Mouse (Mus musculus) C2C12 (cell line): ENCODE data around the gene Ypel5. TPM values are rescaled to one million over a fixed set of nuclear protein-coding genes. Genes with fewer than 3 reads are reported as not detected.
A peak's percentile ranks its signal among the peaks of the same experiment; 100 is the strongest.

ENCODE experiments used
- H3K27me3 ChIP-seq: one replicate; pipeline ENCODE4 v1.6.1; 2011; ENCODE audit not compliant: control insufficient read depth, insufficient read depth, insufficient read length
- H3K36me3 ChIP-seq: one replicate; pipeline ENCODE4 v1.6.1; 2011; ENCODE audit not compliant: control insufficient read depth, insufficient read depth
- H3K4me3 ChIP-seq: one replicate; pipeline ENCODE4 v1.5.1; 2011; ENCODE audit warnings: mild to moderate bottlenecking, control low read depth; ENCODE audit not compliant: poor library complexity, insufficient read depth, severe bottlenecking
- H3K79me2 ChIP-seq: one replicate; pipeline ENCODE4 v1.6.1; 2011; ENCODE audit not compliant: control insufficient read depth, insufficient read depth
- H3K79me3 ChIP-seq: one replicate; pipeline ENCODE4 v1.6.1; 2011; ENCODE audit warnings: low read depth, control low read depth
- H3ac ChIP-seq: one replicate; pipeline ENCODE3; 2011; ENCODE audit warnings: low read depth; ENCODE audit not compliant: control insufficient read depth, insufficient read length
- CEBPB ChIP-seq: IDR thresholded peaks from one replicate; pipeline ENCODE4 v1.6.1; 2011; ENCODE audit warnings: low read depth, mild to moderate bottlenecking, control low read depth, moderate library complexity
- CTCF ChIP-seq: IDR thresholded peaks from one replicate; pipeline ENCODE4 v1.5.1; 2011; ENCODE audit not compliant: control insufficient read depth, insufficient read depth, insufficient read length
- FOSL1 ChIP-seq: IDR thresholded peaks from one replicate; pipeline ENCODE4 v1.8.0; 2011; ENCODE audit warnings: mild to moderate bottlenecking, low read length; ENCODE audit not compliant: poor library complexity, insufficient read depth, severe bottlenecking
- MAX ChIP-seq: IDR thresholded peaks from one replicate; pipeline ENCODE4 v1.6.1; 2011; ENCODE audit warnings: mild to moderate bottlenecking, control low read depth
- MYOD1 ChIP-seq: IDR thresholded peaks from one replicate; pipeline ENCODE4 v1.6.1; 2011; ENCODE audit warnings: low read depth; ENCODE audit not compliant: control insufficient read depth, insufficient read length
- MYOG ChIP-seq: IDR thresholded peaks from one replicate; pipeline ENCODE4 v1.6.1; 2011; ENCODE audit not compliant: control insufficient read depth, insufficient read length; ENCODE audit errors: extremely low read depth
- USF1 ChIP-seq: IDR thresholded peaks from one replicate; pipeline ENCODE4 v1.6.1; 2011; ENCODE audit warnings: low read depth, mild to moderate bottlenecking, control low read depth, moderate library complexity
- polyA plus RNA-seq: library from polyadenylated mRNA; unstranded; fragments of >200 nt; fragmentation: generic; extraction: Trizol; gene quantifications from one replicate; pipeline ENCODE4 v1.2.1, GENCODE M21; 2012; ENCODE audit warnings: missing spikeins

Gene Ypel5
- polyA plus RNA-seq, 1 experiment: 10.1 TPM

DNA sequence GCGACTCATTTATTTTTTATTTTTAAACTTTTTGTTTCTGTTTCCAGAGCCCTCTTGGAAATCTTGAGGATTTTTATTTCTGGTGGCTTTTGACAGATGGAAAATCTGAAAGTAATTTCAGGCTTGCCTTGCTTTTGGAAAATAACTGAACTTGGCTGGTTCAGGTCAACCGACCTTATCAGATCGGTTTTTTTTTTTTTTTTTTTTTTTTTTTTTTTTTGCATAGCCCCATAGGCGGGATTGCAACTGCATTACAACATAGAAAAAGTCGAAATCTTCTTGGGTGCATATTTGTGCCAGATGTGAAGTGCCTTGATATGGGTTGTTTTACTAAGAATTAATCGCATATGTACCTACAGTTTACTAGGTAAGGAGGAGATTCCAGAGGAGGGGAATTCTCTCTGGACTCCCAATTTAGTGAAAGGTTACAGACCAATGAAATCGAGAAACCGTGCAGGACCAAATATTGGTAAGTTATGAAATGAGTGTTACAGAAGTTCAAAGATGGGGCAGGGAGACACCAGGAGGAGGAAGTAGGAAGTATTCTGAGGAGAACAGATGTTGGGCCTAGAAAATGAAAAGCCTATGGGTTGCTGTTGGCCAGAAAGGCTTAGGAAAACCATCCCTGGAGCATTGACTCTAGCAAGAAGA lies 1.7 kb downstream of the Ypel5 start:
- no peaks in the 10 kb centered on the region for H3K36me3 ChIP-seq
- no peak overlapping the region for H3ac ChIP-seq
- no peaks in the 10 kb centered on the region for H3K27me3 ChIP-seq
- peak overlapping the region; percentile 76 for H3K4me3 ChIP-seq
- H3K79me2 ChIP-seq: peaks cover 19% of the 10 kb centered on the region
- H3K79me3 ChIP-seq: no peaks in the 10 kb centered on the region
- TF ChIP-seq USF1 (no peak), FOSL1 (no peak), CEBPB (no peak), MYOG (no peak), MYOD1 (no peak), CTCF (no peak), MAX (no peak)

DNA sequence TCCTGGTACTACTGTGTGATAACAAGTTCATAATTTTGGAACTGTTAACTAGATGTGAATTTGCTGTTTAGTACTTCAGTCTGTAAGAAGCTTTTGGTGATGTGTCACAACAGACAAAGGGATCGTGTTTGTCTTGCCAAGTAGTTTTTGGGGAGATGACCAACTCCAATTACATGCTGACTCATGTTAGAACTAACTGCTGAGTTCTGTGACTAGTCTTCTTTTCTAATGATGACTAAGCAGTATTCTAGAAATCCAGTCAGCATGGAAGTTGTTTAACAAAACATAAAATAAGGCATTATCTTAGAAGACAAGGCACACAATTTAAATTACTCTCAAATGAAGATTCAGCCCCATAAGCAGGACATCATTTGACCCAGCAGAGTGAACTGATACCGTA lies 2.7 kb downstream of the Ypel5 start:
- peaks cover 19% of the 10 kb centered on the region for H3K79me2 ChIP-seq
- H3K79me3 ChIP-seq: no peaks in the 10 kb centered on the region
- H3K27me3 ChIP-seq: no peaks in the 10 kb centered on the region
- no peaks in the 10 kb centered on the region for H3K36me3 ChIP-seq
- no peak for TF ChIP-seq USF1
- TF ChIP-seq CEBPB: peak; percentile 18
- no peak for TF ChIP-seq MAX
- TF ChIP-seq MYOG: no peak
- peak; percentile 65 for TF ChIP-seq FOSL1
- H3K4me3 ChIP-seq: no peak overlapping the region
- no peak overlapping the region for H3ac ChIP-seq

- H3K4me3 ChIP-seq: no peak overlapping the region
- no peak overlapping the region for H3ac ChIP-seq
- TF ChIP-seq USF1 (no peak), CTCF (no peak)
- no peaks in the 10 kb centered on the region for H3K79me3 ChIP-seq
- H3K36me3 ChIP-seq: peaks cover 3% of the 10 kb centered on the region
- peaks cover 12% of the 10 kb centered on the region for H3K79me2 ChIP-seq
- H3K27me3 ChIP-seq: no peaks in the 10 kb centered on the region
Observed at GRCm38 (mm10) chr17:72844393-72844792, 8.1 kb downstream of the Ypel5 start.

DNA sequence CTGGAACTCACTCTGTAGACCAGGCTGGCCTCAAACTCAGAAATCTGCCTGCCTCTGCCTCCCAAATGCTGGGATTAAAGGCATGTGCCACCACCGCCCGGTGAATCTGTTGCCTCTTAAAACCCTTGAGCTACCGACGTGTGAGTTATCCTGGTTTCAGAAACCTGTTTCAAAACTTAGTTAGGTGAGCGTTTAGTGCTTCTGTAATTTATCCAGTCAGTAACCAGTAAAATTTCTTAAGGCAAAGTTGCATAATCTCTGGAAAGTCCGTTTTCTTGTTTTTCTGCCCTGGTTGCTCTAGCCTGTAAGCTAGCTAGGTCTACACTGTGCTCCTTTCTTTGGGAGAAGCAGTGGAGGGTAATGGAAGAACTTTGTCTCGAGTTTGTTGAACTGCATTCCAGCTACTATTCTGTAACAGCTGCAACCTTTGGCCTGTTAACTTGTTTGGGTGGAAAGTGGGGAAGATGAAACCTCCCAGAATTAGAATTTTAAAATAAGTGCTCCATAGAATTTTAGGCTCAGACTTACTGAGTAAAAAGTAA lies 8.8 kb downstream of the Ypel5 start:
- Histone ChIP-seq H3K79me3 (no peaks in the 10 kb centered on the region), H3K4me3 (no peak overlapping the region), H3ac (no peak overlapping the region), H3K27me3 (no peaks in the 10 kb centered on the region), H3K36me3 (peaks cover 8% of the 10 kb centered on the region), H3K79me2 (peaks cover 6% of the 10 kb centered on the region)
- TF ChIP-seq CTCF (no peak), FOSL1 (no peak), MYOG (no peak), USF1 (no peak), MAX (no peak), CEBPB (no peak), MYOD1 (no peak)

DNA sequence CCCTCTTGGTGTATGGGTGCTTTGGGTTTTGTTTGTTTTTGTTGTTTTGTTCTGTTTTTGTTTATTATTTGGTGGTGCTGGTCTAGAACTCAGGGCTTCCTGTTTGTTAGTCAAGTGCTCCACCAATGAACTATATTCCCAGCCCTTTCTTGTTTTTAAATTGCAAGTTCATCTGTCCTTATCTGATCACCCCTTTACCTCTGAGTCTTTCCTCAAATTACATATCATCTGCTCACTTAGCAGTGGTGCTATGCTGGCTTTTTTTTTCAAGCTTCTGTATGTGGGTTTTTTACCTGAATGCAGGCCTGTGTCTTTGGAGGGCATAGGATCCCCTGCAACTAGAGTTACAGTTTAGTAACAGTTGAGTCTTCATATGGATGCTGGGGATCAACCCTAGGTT lies 9.3 kb downstream of the Ypel5 start:
- H3K79me2 ChIP-seq: peaks cover under 1% of the 10 kb centered on the region
- TF ChIP-seq CTCF (no peak), USF1 (no peak), CEBPB (no peak), MAX (no peak), MYOG (no peak), MYOD1 (no peak)
- H3K79me3 ChIP-seq: no peaks in the 10 kb centered on the region
- no peak overlapping the region for H3K4me3 ChIP-seq
- H3K36me3 ChIP-seq: peaks cover 8% of the 10 kb centered on the region
- H3K27me3 ChIP-seq: no peaks in the 10 kb centered on the region
- no peak overlapping the region for H3ac ChIP-seq

DNA sequence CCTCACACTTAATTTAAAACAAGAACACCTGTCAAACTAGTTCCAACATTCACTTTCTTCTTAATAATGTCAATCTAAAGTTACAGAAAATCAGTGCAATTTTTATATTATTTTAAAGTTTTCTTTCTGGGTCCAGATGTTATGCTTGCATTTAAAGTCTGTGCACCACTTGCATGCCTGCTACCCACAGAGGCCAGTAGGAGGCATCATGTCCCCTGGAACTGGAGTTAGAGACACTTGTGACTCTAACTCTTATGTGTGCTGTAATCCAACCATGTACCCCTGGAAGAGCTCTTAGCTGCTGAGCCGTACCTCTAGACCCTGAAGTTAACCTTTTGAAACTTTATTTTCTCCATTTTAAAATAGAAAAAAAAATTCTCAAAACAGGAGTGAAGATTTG lies 19.0 kb downstream of the Ypel5 start:
- Histone ChIP-seq H3K36me3 (no peaks in the 10 kb centered on the region), H3K79me2 (no peaks in the 10 kb centered on the region), H3K79me3 (no peaks in the 10 kb centered on the region), H3K27me3 (no peaks in the 10 kb centered on the region), H3ac (no peak overlapping the region), H3K4me3 (no peak overlapping the region)
- TF ChIP-seq MYOG (no peak), FOSL1 (no peak), CTCF (no peak), MYOD1 (no peak), USF1 (no peak), CEBPB (no peak), MAX (no peak)
